Mouse (Mus musculus) G1E (cell line): ENCODE measurements around the gene Ptprt. TPM values are rescaled to one million over a fixed set of nuclear protein-coding genes. Genes with fewer than 3 reads are reported as not detected.

Experiments used
- ATAC-seq: 2 replicates; pipeline ENCODE4 v1.8.0; 2016; ENCODE audit warnings: mild to moderate bottlenecking; ENCODE audit not compliant: insufficient number of reproducible peaks, poor library complexity, low FRiP score, severe bottlenecking; ENCODE audit errors: extremely low read depth
- DNase-seq: peaks from one replicate; pipeline ENCODE4 v3.0.0; 2012; ENCODE audit warnings: low spot score
- H3K27me3 ChIP-seq: 2 replicates; pipeline ENCODE4 v1.6.1; 2012; ENCODE audit warnings: mild to moderate bottlenecking, low read length, inconsistent platforms; ENCODE audit not compliant: insufficient read depth
- H3K36me3 ChIP-seq: replicated peaks from 2 replicates; pipeline ENCODE3; 2012; ENCODE audit warnings: mild to moderate bottlenecking, inconsistent platforms
- H3K4me1 ChIP-seq: 2 replicates; pipeline ENCODE4 v1.6.1; 2012; ENCODE audit warnings: low read depth, low read length, inconsistent platforms, mixed read lengths; ENCODE audit not compliant: insufficient read depth
- H3K4me3 ChIP-seq: 2 replicates; pipeline ENCODE4 v1.5.1; 2012; ENCODE audit warnings: low read depth, mild to moderate bottlenecking, inconsistent platforms, low read length, moderate library complexity, mixed read lengths
- H3K9me3 ChIP-seq: replicated peaks from 2 replicates; pipeline ENCODE4 v1.6.1; 2012; ENCODE audit warnings: inconsistent platforms
- CTCF ChIP-seq: IDR thresholded peaks from 2 replicates; pipeline ENCODE4 v1.5.1; 2012; ENCODE audit warnings: low read depth, low read length, inconsistent platforms, mixed read lengths
- GATA1 ChIP-seq: IDR thresholded peaks from 2 replicates; pipeline ENCODE4 v1.6.1; 2012; ENCODE audit warnings: borderline replicate concordance, low read length, inconsistent platforms, mixed read lengths
- GATA2 ChIP-seq: IDR thresholded peaks from 2 replicates; pipeline ENCODE4 v1.6.1; 2012; ENCODE audit warnings: low read depth, low read length, inconsistent platforms, borderline replicate concordance
- POLR2AphosphoS5 ChIP-seq: IDR thresholded peaks from 2 replicates; pipeline ENCODE4 v1.6.1; 2012; ENCODE audit warnings: low read depth, low read length, inconsistent platforms; ENCODE audit not compliant: insufficient replicate concordance
- TAL1 ChIP-seq: conservative IDR thresholded peaks from 2 replicates; pipeline ENCODE4 v1.6.1; 2012; ENCODE audit warnings: low read depth, low read length, inconsistent platforms, mixed read lengths
- polyA plus RNA-seq: library from polyadenylated mRNA; stranded (reverse); fragments of >175 nt; gene quantifications from 2 replicates; pipeline ENCODE4 v1.2.3, GENCODE M21; 2012
- total RNA-seq, 2 experiments: library from RNA; stranded (forward) in 1 of 2; stranded (reverse) in 1 of 2; fragments of 200-1000 nt in 1 of 2; fragments of >200 nt in 1 of 2; fragmentation: Nextera tagmentation in 1 of 2; gene quantifications; 2 replicates each; pipeline ENCODE4 v1.2.3; 2014 to 2017

Ptprt gene
- total and polyA plus RNA-seq, 3 experiments, result 0.05 TPM; not detected in 2

DNA sequence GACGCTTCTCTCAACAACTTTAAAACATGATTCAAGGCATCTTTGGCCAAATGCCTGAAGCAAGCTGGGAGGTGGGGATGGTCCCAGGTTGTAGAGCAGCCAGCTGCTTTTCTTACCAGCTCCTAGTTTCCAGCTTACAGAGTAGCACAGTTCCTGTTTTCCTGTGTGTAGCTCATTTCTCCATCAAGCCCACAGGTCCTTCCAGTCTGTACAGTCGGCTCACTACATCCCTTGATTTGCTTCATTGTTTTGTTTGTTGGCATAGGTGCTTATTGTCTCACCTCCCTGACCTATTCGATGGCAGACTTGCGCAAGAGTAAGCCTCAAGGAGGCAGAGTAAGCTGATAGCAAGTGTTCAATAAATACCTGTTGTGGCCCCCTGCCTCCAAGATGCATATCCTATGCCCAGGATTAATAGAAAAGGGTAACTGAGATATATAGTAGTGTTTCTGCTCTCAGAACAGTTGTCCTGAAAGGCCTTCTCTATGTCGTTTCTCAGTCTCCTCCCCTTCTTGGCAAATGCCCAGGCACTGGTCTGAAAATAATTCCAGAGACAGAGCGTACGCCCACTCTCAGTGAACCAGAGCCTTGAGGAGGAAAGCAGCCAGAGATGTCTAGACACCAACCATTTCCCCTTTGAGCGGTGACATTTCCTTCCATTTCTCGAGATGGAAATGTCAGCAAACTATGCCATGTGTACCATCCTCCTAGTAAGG, 852.7 kb downstream of the Ptprt start:
- H3K9me3 ChIP-seq, result peaks cover 35% of the 10 kb centered on the region
- H3K36me3 ChIP-seq, result no peaks in the 10 kb centered on the region
- H3K4me1 ChIP-seq, result no peaks in the 10 kb centered on the region
- no peak for TF ChIP-seq CTCF
- TF ChIP-seq POLR2AphosphoS5, result no peak
- no peak for TF ChIP-seq TAL1
- no peak for TF ChIP-seq GATA2
- no peaks in the 10 kb centered on the region for H3K27me3 ChIP-seq
- no peak overlapping the region for H3K4me3 ChIP-seq
- no peak for DNase-seq
- ATAC-seq, result no peak

DNA sequence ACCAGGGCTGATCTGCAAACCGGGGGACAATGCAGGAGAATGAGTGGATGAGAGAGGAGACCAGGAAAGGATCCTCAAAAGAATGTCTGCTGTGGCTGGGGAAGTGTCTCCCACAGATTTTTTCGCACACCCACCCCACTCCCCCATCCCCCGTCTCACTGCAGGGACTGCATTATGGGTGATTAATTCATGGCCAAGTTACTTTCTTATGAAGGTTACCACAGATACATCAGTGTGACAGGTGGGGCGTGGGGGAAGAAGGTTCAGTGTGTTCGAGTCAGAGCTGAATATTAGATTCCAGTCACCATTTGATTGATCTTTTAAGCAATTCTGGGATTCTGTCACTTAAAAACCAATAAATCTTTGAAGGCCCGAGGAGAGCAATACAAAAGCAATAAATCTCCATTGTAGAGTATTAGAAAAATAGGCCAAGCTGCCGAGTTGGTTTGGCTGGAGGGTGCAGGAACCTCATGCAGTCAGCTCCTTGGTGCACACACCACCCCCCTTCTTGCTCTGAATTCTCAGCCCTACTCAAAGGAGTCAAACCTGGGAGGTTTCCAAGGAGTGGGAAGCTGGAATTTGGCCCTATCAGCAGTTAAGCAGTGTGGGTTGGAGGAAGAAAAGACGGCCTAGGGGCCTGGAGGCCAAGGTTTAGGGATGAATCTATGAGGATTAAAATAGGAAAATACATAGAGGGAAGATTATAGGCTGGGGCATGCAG, 854.5 kb downstream of the Ptprt start:
- no peak for TF ChIP-seq TAL1
- TF ChIP-seq GATA2, result no peak
- no peak for TF ChIP-seq GATA1
- no peak for TF ChIP-seq POLR2AphosphoS5
- H3K27me3 ChIP-seq, result no peaks in the 10 kb centered on the region
- peaks cover 38% of the 10 kb centered on the region for H3K9me3 ChIP-seq
- no peak overlapping the region for H3K4me3 ChIP-seq
- H3K36me3 ChIP-seq, result no peaks in the 10 kb centered on the region
- H3K4me1 ChIP-seq, result no peaks in the 10 kb centered on the region
- DNase-seq (no peak), ATAC-seq (no peak)

DNA sequence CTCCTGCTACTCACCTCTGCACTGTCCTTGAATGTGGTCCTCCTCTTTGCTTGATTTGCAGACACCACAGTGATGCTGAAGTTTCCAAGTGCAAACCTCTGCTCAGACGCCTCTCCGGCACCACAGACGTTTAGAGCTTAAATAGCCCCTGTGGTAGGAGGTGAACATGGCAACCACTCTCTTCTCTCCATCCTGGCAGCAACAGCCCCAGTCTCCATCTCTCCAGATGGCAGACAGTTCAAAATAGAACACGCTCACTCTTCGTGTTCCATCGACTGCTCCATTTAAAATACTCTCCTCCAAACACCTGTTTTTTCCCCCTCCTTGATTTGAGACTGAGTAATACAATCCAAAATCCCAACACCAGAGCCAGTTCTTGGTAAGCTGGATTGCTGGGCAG, 861.0 kb downstream of the Ptprt start:
- H3K4me3 ChIP-seq, result no peak overlapping the region
- no peak for TF ChIP-seq GATA1
- no peak for TF ChIP-seq GATA2
- no peak for TF ChIP-seq TAL1
- TF ChIP-seq POLR2AphosphoS5, result no peak
- TF ChIP-seq CTCF, result no peak
- ATAC-seq (no peak), DNase-seq (no peak)
- H3K9me3 ChIP-seq, result peaks cover 32% of the 10 kb centered on the region
- no peaks in the 10 kb centered on the region for H3K36me3 ChIP-seq
- no peaks in the 10 kb centered on the region for H3K4me1 ChIP-seq
- H3K27me3 ChIP-seq, result no peaks in the 10 kb centered on the region

DNA sequence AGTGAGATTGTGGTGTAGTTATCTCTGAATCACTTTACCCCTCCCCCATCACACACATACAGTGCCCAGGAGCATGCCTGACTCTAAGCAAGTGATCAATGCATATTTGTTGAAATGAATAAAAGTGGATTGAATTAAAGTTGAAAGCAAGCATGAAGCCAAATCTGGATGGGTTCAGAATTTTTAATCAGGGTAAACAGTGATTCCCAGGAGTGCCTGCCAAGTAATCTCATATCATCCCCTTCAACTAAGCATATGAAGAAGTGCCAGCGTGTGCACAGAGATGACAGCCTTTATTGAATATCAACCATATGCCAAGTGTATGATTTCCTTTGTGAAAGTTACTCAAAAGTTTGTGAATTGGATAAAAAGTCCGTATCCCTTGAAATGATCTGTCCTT, 893.4 kb downstream of the Ptprt start:
- Histone ChIP-seq H3K4me3 (no peak overlapping the region), H3K27me3 (no peaks in the 10 kb centered on the region), H3K4me1 (no peaks in the 10 kb centered on the region), H3K9me3 (peaks cover 23% of the 10 kb centered on the region), H3K36me3 (no peaks in the 10 kb centered on the region)
- ATAC-seq, result no peak
- DNase-seq, result no peak
- no peak for TF ChIP-seq TAL1
- no peak for TF ChIP-seq CTCF
- no peak for TF ChIP-seq POLR2AphosphoS5
- no peak for TF ChIP-seq GATA1
- no peak for TF ChIP-seq GATA2

DNA sequence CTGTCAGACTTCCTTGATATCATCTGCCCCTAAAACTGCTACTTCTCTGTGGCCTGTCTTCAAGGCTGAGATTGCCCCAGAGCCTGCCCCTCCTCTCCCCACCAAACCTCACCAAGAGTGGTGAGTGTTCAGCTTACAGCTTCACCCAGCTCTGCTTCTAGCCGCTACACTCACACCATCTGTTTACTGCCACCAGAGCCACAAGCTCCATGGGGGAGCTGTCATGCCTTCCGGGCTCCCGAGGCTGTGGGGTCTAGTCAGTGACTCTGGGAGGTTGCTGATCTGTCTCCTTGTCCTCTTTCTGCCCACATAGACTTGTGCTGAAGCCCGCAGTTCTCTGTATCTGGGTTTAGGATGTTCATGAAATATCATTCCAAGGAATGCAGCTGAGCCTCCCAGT, 947.9 kb downstream of the Ptprt start:
- Histone ChIP-seq H3K4me1 (no peaks in the 10 kb centered on the region), H3K9me3 (peaks cover 54% of the 10 kb centered on the region), H3K36me3 (no peaks in the 10 kb centered on the region), H3K4me3 (no peak overlapping the region), H3K27me3 (no peaks in the 10 kb centered on the region)
- no peak for DNase-seq
- ATAC-seq, result no peak
- TF ChIP-seq GATA1, result no peak
- no peak for TF ChIP-seq POLR2AphosphoS5
- no peak for TF ChIP-seq TAL1
- no peak for TF ChIP-seq CTCF
- no peak for TF ChIP-seq GATA2

DNA sequence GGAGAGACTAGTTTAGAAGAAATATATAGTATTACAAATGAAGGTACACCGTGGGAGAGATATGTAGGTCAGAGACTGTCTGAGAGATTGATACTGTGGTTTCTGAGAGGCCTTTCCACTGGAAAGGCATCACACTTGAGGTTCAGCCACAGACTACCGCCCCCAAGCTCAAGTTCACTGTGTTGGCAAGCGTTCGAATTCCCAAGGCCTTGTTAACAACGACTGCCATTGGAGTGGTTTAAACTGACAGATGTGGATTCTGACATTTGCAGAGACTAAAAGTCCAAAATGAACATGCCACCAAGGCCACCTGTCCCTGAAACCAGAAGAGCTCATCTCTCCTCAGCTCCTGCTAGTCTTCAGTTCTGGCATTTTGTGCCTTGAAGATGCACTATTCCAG, 951.6 kb downstream of the Ptprt start:
- H3K27me3 ChIP-seq, result no peaks in the 10 kb centered on the region
- no peaks in the 10 kb centered on the region for H3K4me1 ChIP-seq
- ATAC-seq, result no peak
- no peak for DNase-seq
- no peak overlapping the region for H3K4me3 ChIP-seq
- no peaks in the 10 kb centered on the region for H3K36me3 ChIP-seq
- H3K9me3 ChIP-seq, result peaks cover 55% of the 10 kb centered on the region
- TF ChIP-seq POLR2AphosphoS5, result no peak
- TF ChIP-seq TAL1, result no peak
- TF ChIP-seq GATA2, result no peak
- no peak for TF ChIP-seq GATA1
- TF ChIP-seq CTCF, result no peak
